Mouse (Mus musculus): ENCODE data around the gene Aldh3a2. TPM values are rescaled to one million over a fixed set of nuclear protein-coding genes. Genes with fewer than 3 reads are reported as not detected.
"Not testable (repeated sequence)": the region's sequence is repeated elsewhere in the genome, so short reads cannot be mapped to it uniquely, and the experiment has no call there.

The Aldh3a2 gene
- polyA plus RNA-seq, 1 experiment from 2014 or later = 47.5 TPM

- no peak overlapping the region for H3K27ac ChIP-seq (ENCODE audit: low read length)
- no peaks in the 10 kb centered on the region for H3K36me3 ChIP-seq (ENCODE audit: control insufficient read depth, insufficient read depth, low read length)
- no peak overlapping the region for H3K4me3 ChIP-seq (ENCODE audit: low read depth, low read length)
- H3K9ac ChIP-seq (replicated peaks; ENCODE audit: low read depth, low read length) = no peak overlapping the region
- no peak for ATAC-seq (ENCODE audit: insufficient number of reproducible peaks, insufficient read depth, low FRiP score, low read depth)
- no peak overlapping the region for H3K4me2 ChIP-seq (replicated peaks; ENCODE audit: low read depth, low read length)
- no peaks in the 10 kb centered on the region for H3K27me3 ChIP-seq (ENCODE audit: control insufficient read depth, insufficient read depth, low read length)
- H3K4me1 ChIP-seq (ENCODE audit: control insufficient read depth, insufficient read depth, low read length) = no peaks in the 10 kb centered on the region
- H3K9me3 ChIP-seq (ENCODE audit: control insufficient read depth, low read depth, low read length) = no peaks in the 10 kb centered on the region
- 81% methylated on average over 2 of the region's 2 CpGs for WGBS
Measured at GRCm38 (mm10) chr11:61202810-61203209, 64.5 kb downstream of the Aldh3a2 start.

GRCm38 (mm10) chr11:61202186-61202585, 65.1 kb downstream of the Aldh3a2 start:
- H3K4me2 ChIP-seq (replicated peaks; ENCODE audit: low read depth, low read length) = no peak overlapping the region
- H3K9me3 ChIP-seq (ENCODE audit: control insufficient read depth, low read depth, low read length) = no peaks in the 10 kb centered on the region
- no peaks in the 10 kb centered on the region for H3K36me3 ChIP-seq (ENCODE audit: control insufficient read depth, insufficient read depth, low read length)
- no peaks in the 10 kb centered on the region for H3K27me3 ChIP-seq (ENCODE audit: control insufficient read depth, insufficient read depth, low read length)
- no peak overlapping the region for H3K27ac ChIP-seq (ENCODE audit: low read length)
- H3K9ac ChIP-seq (replicated peaks; ENCODE audit: low read depth, low read length) = no peak overlapping the region
- H3K4me1 ChIP-seq (ENCODE audit: control insufficient read depth, insufficient read depth, low read length) = no peaks in the 10 kb centered on the region
- ATAC-seq (ENCODE audit: insufficient number of reproducible peaks, insufficient read depth, low FRiP score, low read depth) = no peak
- WGBS = 76% methylated on average over 6 of the region's 6 CpGs
- H3K4me3 ChIP-seq (ENCODE audit: low read depth, low read length) = no peak overlapping the region

GRCm38 (mm10) chr11:61199620-61200362, 67.5 kb downstream of the Aldh3a2 start:
- ATAC-seq (ENCODE audit: insufficient number of reproducible peaks, insufficient read depth, low FRiP score, low read depth) = no peak
- 52% methylated on average over 4 of the region's 4 CpGs for WGBS
- Histone ChIP-seq H3K36me3 (ENCODE audit: control insufficient read depth, insufficient read depth, low read length) (no peaks in the 10 kb centered on the region), H3K4me2 (replicated peaks; ENCODE audit: low read depth, low read length) (no peak overlapping the region), H3K4me1 (ENCODE audit: control insufficient read depth, insufficient read depth, low read length) (peaks cover 3% of the 10 kb centered on the region; the same call in 1 of the 2 replicates), H3K9me3 (ENCODE audit: control insufficient read depth, low read depth, low read length) (no peaks in the 10 kb centered on the region), H3K27ac (ENCODE audit: low read length) (no peak overlapping the region), H3K27me3 (ENCODE audit: control insufficient read depth, insufficient read depth, low read length) (no peaks in the 10 kb centered on the region), H3K4me3 (ENCODE audit: low read depth, low read length) (no peak overlapping the region), H3K9ac (replicated peaks; ENCODE audit: low read depth, low read length) (no peak overlapping the region)

- H3K27me3 ChIP-seq (ENCODE audit: control insufficient read depth, insufficient read depth, low read length) = no peaks in the 10 kb centered on the region
- ATAC-seq (ENCODE audit: insufficient number of reproducible peaks, insufficient read depth, low FRiP score, low read depth) = no peak
- no peak overlapping the region for H3K27ac ChIP-seq (ENCODE audit: low read length)
- H3K4me3 ChIP-seq (ENCODE audit: low read depth, low read length) = no peak overlapping the region
- H3K9me3 ChIP-seq (ENCODE audit: control insufficient read depth, low read depth, low read length) = no peaks in the 10 kb centered on the region
- no peak overlapping the region for H3K4me2 ChIP-seq (replicated peaks; ENCODE audit: low read depth, low read length)
- H3K36me3 ChIP-seq (ENCODE audit: control insufficient read depth, insufficient read depth, low read length) = no peaks in the 10 kb centered on the region
- H3K4me1 ChIP-seq (ENCODE audit: control insufficient read depth, insufficient read depth, low read length) = peaks cover 3% of the 10 kb centered on the region; the same call in 1 of the 2 replicates
- H3K9ac ChIP-seq (replicated peaks; ENCODE audit: low read depth, low read length) = no peak overlapping the region
Measured at GRCm38 (mm10) chr11:61197935-61198334, 69.3 kb downstream of the Aldh3a2 start.

GRCm38 (mm10) chr11:61196616-61197353, 70.5 kb downstream of the Aldh3a2 start:
- no peaks in the 10 kb centered on the region for H3K9me3 ChIP-seq (ENCODE audit: control insufficient read depth, low read depth, low read length)
- H3K27me3 ChIP-seq (ENCODE audit: control insufficient read depth, insufficient read depth, low read length) = no peaks in the 10 kb centered on the region
- no peak overlapping the region for H3K27ac ChIP-seq (ENCODE audit: low read length)
- no peak for ATAC-seq (ENCODE audit: insufficient number of reproducible peaks, insufficient read depth, low FRiP score, low read depth)
- no peaks in the 10 kb centered on the region for H3K36me3 ChIP-seq (ENCODE audit: control insufficient read depth, insufficient read depth, low read length)
- no peak overlapping the region for H3K4me3 ChIP-seq (ENCODE audit: low read depth, low read length)
- H3K9ac ChIP-seq (replicated peaks; ENCODE audit: low read depth, low read length) = no peak overlapping the region
- H3K4me1 ChIP-seq (ENCODE audit: control insufficient read depth, insufficient read depth, low read length) = peaks cover 3% of the 10 kb centered on the region; the same call in 1 of the 2 replicates
- WGBS = 70% methylated on average over 14 of the region's 14 CpGs
- no peak overlapping the region for H3K4me2 ChIP-seq (replicated peaks; ENCODE audit: low read depth, low read length)

GRCm38 (mm10) chr11:61193392-61193791, 73.9 kb downstream of the Aldh3a2 start:
- ATAC-seq (ENCODE audit: insufficient number of reproducible peaks, insufficient read depth, low FRiP score, low read depth) = no peak
- H3K27me3 ChIP-seq (ENCODE audit: control insufficient read depth, insufficient read depth, low read length) = no peaks in the 10 kb centered on the region

GRCm38 (mm10) chr11:61192779-61193178, 74.5 kb downstream of the Aldh3a2 start:
- Histone ChIP-seq H3K4me2 (replicated peaks; ENCODE audit: low read depth, low read length) (no peak overlapping the region), H3K9me3 (ENCODE audit: control insufficient read depth, low read depth, low read length) (no peaks in the 10 kb centered on the region), H3K36me3 (ENCODE audit: control insufficient read depth, insufficient read depth, low read length) (no peaks in the 10 kb centered on the region), H3K9ac (replicated peaks; ENCODE audit: low read depth, low read length) (no peak overlapping the region), H3K4me3 (ENCODE audit: low read depth, low read length) (no peak overlapping the region), H3K4me1 (ENCODE audit: control insufficient read depth, insufficient read depth, low read length) (peaks cover 3% of the 10 kb centered on the region; the same call in 1 of the 2 replicates), H3K27me3 (ENCODE audit: control insufficient read depth, insufficient read depth, low read length) (no peaks in the 10 kb centered on the region), H3K27ac (ENCODE audit: low read length) (no peak overlapping the region)
- ATAC-seq (ENCODE audit: insufficient number of reproducible peaks, insufficient read depth, low FRiP score, low read depth) = no peak
- WGBS = 93% methylated on average over 2 of the region's 2 CpGs

More at GRCm38 (mm10) chr11:61193392-61193791, 73.9 kb downstream of the Aldh3a2 start:
- H3K36me3 ChIP-seq (ENCODE audit: control insufficient read depth, insufficient read depth, low read length) = no peaks in the 10 kb centered on the region
- WGBS = 9% methylated on average over 9 of the region's 9 CpGs
- peaks cover 3% of the 10 kb centered on the region; the same call in 1 of the 2 replicates for H3K4me1 ChIP-seq (ENCODE audit: control insufficient read depth, insufficient read depth, low read length)
- no peak overlapping the region for H3K4me3 ChIP-seq (ENCODE audit: low read depth, low read length)
- no peak overlapping the region for H3K27ac ChIP-seq (ENCODE audit: low read length)
- H3K4me2 ChIP-seq (replicated peaks; ENCODE audit: low read depth, low read length) = no peak overlapping the region
- no peaks in the 10 kb centered on the region for H3K9me3 ChIP-seq (ENCODE audit: control insufficient read depth, low read depth, low read length)
- no peak overlapping the region for H3K9ac ChIP-seq (replicated peaks; ENCODE audit: low read depth, low read length)

GRCm38 (mm10) chr11:61192123-61192522, 75.1 kb downstream of the Aldh3a2 start:
- H3K4me2 ChIP-seq (replicated peaks; ENCODE audit: low read depth, low read length); H3K9ac ChIP-seq (replicated peaks; ENCODE audit: low read depth, low read length); H3K4me1 ChIP-seq (ENCODE audit: control insufficient read depth, insufficient read depth, low read length); H3K4me3 ChIP-seq (ENCODE audit: low read depth, low read length); H3K9me3 ChIP-seq (ENCODE audit: control insufficient read depth, low read depth, low read length); ATAC-seq (ENCODE audit: insufficient number of reproducible peaks, insufficient read depth, low FRiP score, low read depth); H3K27me3 ChIP-seq (ENCODE audit: control insufficient read depth, insufficient read depth, low read length); H3K27ac ChIP-seq (ENCODE audit: low read length); H3K36me3 ChIP-seq (ENCODE audit: control insufficient read depth, insufficient read depth, low read length): not testable (repeated sequence)
- WGBS = 89% methylated on average over 7 of the region's 10 CpGs

Data from stomach, embryonic 14.5 days (tissue).